Mouse (Mus musculus): ENCODE data around the gene Cct5.
"Not testable (repeated sequence)": the region's sequence is repeated elsewhere in the genome, so short reads cannot be mapped to it uniquely, and the experiment has no call there.

The Cct5 gene

GRCm38 (mm10) chr15:31595651-31596050 is 6.0 kb downstream of the Cct5 start:
- no peak for DNase-seq

GRCm38 (mm10) chr15:31594260-31594659 is 7.3 kb downstream of the Cct5 start:
- DNase-seq = no peak

- DNase-seq = no peak
Measured at GRCm38 (mm10) chr15:31592531-31592930, 9.1 kb downstream of the Cct5 start.

GRCm38 (mm10) chr15:31590176-31590575 is 11.4 kb downstream of the Cct5 start:
- no peak for DNase-seq

GRCm38 (mm10) chr15:31588989-31589640 is 12.5 kb downstream of the Cct5 start:
- DNase-seq = no peak

- DNase-seq = no peak
Measured at GRCm38 (mm10) chr15:31587789-31588188, 13.8 kb downstream of the Cct5 start.

GRCm38 (mm10) chr15:31586519-31586918 is 15.1 kb downstream of the Cct5 start:
- peak; percentile 77 to 83 for DNase-seq

GRCm38 (mm10) chr15:31586088-31586487 is 15.5 kb downstream of the Cct5 start:
- DNase-seq = no peak

- no peak for DNase-seq
Measured at GRCm38 (mm10) chr15:31585238-31585637, 16.4 kb downstream of the Cct5 start.

GRCm38 (mm10) chr15:31583304-31584085 is 18.1 kb downstream of the Cct5 start:
- no peak for DNase-seq

GRCm38 (mm10) chr15:31581086-31581485 is 20.5 kb downstream of the Cct5 start:
- not testable (repeated sequence) for DNase-seq

- no peak for DNase-seq
Measured at GRCm38 (mm10) chr15:31576076-31576475, 25.5 kb downstream of the Cct5 start.

GRCm38 (mm10) chr15:31573692-31574091 is 27.9 kb downstream of the Cct5 start:
- no peak for DNase-seq

- no peak for DNase-seq
Measured at GRCm38 (mm10) chr15:31573287-31573686, 28.3 kb downstream of the Cct5 start.

GRCm38 (mm10) chr15:31571906-31572722 is 29.5 kb downstream of the Cct5 start:
- DNase-seq = no peak

- DNase-seq = no peak
Measured at GRCm38 (mm10) chr15:31570959-31571358, 30.6 kb downstream of the Cct5 start.

GRCm38 (mm10) chr15:31569325-31570022 is 32.1 kb downstream of the Cct5 start:
- DNase-seq = no peak

GRCm38 (mm10) chr15:31568581-31568996 is 33.0 kb downstream of the Cct5 start:
- DNase-seq = no peak

- no peak for DNase-seq
Measured at GRCm38 (mm10) chr15:31567431-31567830, 34.2 kb downstream of the Cct5 start.

GRCm38 (mm10) chr15:31565786-31566185 is 35.8 kb downstream of the Cct5 start:
- no peak for DNase-seq

- DNase-seq = no peak
Measured at GRCm38 (mm10) chr15:31565184-31565583, 36.4 kb downstream of the Cct5 start, which contains the start of gene Cmbl. Gene Cmbl (plus strand): TSS chr15:31565389.
